Mouse (Mus musculus) erythroblast, adult 5-6 weeks (primary cell): Measurements from ENCODE around the gene Gm28102. TPM values are rescaled to one million over a fixed set of nuclear protein-coding genes. Genes with fewer than 3 reads are reported as not detected.
"Not testable (repeated sequence)": the region's sequence is repeated elsewhere in the genome, so short reads cannot be mapped to it uniquely, and the experiment has no call there.

Experiments
- ATAC-seq: replicated peaks from 2 replicates; pipeline ENCODE4 v1.8.0; 2016; ENCODE audit warnings: moderate number of reproducible peaks, mild to moderate bottlenecking, moderate TSS enrichment, inconsistent platforms; ENCODE audit not compliant: poor library complexity, low FRiP score, severe bottlenecking
- total RNA-seq, 2 experiments: library from RNA; stranded (forward) in 1 of 2; stranded (reverse) in 1 of 2; fragments of 150-400 nt in 1 of 2; fragments of 200-764, 138-1000 nt in 1 of 2; gene quantifications; 2 replicates each; pipeline versions ENCODE4 v1.2.3 to v1.2.4; 2015 to 2017; ENCODE audit warnings: low replicate concordance in 2 of 2

Gm28102 gene
- total RNA-seq (2015; ENCODE audit: low replicate concordance) (not detected in 2 replicates), total RNA-seq (2017; ENCODE audit: low replicate concordance) (not detected in 2 replicates)

DNA sequence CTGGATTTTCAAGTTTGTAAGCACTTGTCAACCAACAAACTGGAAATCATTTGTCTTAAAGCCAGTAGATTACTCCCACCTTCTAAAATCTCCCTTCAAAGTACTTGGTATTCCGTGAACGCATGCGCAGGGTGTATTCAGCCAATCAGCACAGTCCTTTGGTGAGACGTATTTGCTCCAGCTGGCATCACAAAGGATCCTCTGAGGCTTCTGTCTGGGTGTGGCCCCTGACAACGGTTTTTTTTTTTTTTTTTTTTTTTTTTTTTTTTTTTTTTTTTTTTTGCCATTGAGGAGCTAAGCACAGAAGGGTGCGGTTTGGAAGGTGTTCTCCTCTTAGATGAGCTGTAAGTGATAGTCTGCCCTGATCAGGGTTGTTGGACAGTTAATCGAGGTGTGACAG, at the start of gene Gm28102:
Gene Gm28102 (plus strand): TSS at position 301 of the 400 bp plus-strand sequence.
- not testable (repeated sequence) for ATAC-seq
